Mouse (Mus musculus) urinary bladder, adult 18-20 months (tissue): ENCODE data around the gene Eipr1.
"Not testable (repeated sequence)": the region's sequence is repeated elsewhere in the genome, so short reads cannot be mapped to it uniquely, and the experiment has no call there.

ENCODE experiments used
- DNase-seq, 2 experiments: peaks; one replicate each; pipeline ENCODE4 v3.0.0; 2022; ENCODE audit warnings: low spot score in 2 of 2, mixed read lengths in 2 of 2

The Eipr1 gene

DNA sequence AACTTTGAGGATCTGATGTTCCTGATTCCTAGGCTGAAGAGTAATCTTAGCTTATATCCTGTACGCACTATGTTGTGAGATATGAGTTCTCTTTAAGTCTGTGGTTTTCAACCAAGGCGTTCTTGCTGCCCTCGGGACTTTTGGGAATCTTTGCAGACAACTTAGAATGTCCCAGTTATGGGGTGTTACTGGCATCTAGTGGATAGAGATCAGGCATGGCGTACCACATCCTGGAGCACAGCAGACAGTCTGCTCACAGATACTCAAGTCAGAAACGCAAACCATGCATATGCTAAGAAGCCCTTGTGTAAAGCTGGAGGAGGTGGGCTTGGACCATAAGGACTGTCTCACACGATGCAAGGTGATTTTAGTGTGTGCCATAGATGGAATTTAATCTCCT, 136.1 kb downstream of the Eipr1 start:
- DNase-seq: no peak

DNA sequence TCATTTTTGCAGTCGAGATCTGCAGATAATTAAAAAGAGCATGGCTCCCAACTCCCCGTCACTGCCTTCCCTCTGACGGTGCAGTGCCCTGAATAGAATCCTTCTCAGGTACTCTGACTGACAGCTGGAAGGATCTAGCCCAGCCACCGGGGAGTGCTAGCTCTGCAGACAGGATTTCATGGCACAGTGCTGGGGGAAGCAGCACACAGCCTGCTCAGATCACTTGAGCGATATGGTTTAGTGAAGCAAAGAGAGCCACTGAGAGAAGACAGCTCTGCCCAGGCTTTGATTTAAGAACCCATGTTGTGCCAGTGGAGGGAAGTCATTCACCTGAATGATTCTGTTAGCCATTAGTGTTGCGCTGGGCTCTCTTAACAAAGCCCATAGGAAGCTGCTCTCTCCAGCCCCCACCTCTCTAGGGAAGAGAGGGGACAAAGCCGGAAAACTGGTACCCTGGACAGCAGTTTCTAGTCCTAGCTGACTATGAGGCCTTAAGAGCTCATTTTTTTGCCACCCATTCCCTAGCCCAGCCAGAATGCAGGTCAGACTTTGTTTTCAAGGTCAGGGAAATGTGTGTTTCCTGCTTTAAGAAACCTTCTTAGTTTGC, 137.6 kb downstream of the Eipr1 start:
- DNase-seq: no peak

- no peak for DNase-seq
Measured at GRCm38 (mm10) chr12:28891523-28891922, 139.9 kb downstream of the Eipr1 start.

- DNase-seq: no peak
Measured at GRCm38 (mm10) chr12:28896577-28896976, 145.0 kb downstream of the Eipr1 start.

DNA sequence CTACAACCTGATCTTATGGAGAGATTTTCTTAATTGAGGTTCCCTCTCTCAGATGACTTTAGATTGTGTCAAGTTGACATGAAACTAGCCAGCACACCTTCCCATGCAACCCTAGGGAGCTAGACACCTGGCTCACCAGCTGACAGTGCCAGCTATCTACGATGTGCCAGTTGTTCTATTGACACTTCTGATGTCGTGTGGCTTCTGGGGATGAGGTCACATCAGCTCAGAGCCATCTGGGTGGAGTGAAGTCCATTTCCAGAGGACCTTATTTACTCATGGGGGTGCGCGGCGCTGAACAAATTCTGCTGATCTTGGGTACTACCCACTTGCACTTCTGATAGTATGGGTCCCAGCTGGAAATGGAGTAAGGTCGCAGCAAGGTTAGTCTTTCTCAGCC, 146.7 kb downstream of the Eipr1 start:
- no peak for DNase-seq

DNA sequence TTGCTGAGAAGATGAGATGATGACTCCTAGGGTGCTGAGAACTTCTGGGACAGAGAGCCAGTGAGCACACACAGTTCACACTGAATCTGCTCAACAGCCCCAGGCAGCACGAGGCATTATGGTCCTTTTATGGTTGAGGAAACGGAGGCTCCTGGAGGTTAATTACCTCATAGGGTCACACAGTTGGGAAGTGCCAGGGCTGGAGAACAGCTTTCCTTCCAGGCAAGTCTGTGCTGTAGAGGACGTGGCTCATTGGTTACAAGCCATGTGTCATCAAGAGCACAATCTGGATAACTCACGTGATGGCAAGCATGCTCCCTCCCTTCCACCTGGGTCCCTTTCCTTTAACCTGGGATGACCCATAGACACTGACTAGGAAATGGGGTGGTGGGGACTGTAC, 148.1 kb downstream of the Eipr1 start:
- DNase-seq: no peak

GRCm38 (mm10) chr12:28900341-28900740, 148.7 kb downstream of the Eipr1 start:
- DNase-seq: no peak

- DNase-seq: no peak
Measured at GRCm38 (mm10) chr12:28902132-28902531, 150.5 kb downstream of the Eipr1 start.

DNA sequence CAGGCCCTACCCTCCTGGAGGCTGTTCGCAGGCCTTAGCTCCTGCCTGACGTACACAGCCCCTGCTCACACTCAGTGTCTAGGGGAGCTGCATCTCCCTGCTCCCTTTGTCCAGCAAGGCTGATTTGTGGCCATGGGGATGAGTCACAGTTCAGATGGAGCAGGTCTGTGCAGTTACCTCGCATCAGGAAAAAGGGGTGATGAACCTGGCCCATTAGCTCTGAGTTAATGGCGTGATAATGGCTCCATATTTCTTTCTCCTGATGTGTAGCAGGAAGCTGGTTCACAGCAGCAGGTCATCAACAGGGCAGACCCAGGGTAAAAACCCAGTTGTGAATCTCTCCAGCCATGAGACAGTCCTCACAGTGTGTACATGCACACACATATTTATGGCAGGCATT, 151.5 kb downstream of the Eipr1 start:
- no peak for DNase-seq

- DNase-seq: no peak
Measured at GRCm38 (mm10) chr12:28905486-28905885, 153.9 kb downstream of the Eipr1 start.

DNA sequence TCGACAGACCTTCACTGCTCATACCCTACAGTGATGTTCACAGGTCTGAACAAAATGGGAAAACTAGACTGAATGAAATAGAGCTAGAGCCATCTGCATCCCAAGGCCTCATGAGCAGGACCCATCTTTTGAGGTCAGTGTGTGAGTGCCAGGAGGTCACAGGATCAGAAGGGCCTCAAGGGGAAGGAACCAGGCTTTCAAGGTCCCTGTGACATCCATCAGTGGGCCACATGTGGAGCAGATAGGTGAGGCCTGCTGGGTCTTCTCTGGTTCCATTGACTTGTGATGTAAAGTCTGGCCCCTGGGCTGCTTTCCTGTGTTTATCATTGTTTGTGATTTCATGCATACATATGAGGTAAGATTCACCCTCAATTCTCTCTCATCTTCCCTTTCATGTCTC, 154.4 kb downstream of the Eipr1 start:
- DNase-seq: no peak

DNA sequence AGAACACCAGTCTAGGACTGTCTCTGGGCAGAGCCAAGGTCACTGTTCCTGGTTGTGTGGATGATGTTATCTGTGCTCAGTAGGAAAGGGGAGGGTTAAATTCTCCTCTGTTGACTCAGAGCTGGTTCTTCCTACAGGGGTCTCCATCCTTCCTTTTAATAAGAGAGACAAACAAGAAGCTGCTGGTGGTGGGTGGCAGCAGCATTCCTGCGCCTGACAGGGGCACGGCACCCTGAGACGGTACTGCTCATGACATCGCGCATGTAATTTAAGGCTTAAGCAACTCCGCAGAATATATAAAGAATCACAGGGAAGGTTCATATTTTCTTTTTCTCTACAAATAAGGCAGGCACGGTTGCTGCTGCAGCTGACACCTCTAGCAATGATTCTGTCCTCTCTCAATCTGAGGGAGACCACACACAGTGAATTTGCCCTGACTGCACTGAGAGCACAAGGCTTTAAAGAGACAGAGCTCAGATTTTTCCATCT, 155.2 kb downstream of the Eipr1 start:
- DNase-seq: no peak

DNA sequence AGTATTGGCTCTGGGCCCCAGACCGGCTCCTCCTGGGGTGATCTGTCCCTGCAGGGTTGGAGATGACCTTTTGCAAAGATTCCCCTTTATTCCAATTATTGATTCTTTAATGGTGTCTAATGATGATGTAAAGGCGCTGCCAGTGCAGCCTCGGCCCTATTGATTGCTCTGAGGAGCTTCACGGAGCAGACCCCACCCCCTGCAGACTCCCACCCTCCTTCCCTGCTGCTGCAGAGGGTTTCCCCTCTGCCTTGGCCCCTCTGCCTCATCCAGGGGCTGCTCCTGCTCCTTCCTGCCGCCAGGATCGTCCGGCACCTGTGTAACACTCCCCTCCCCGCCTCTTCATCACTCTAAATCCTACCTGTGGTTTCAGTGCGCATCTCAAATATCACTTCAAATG, 156.2 kb downstream of the Eipr1 start:
- DNase-seq: no peak

DNA sequence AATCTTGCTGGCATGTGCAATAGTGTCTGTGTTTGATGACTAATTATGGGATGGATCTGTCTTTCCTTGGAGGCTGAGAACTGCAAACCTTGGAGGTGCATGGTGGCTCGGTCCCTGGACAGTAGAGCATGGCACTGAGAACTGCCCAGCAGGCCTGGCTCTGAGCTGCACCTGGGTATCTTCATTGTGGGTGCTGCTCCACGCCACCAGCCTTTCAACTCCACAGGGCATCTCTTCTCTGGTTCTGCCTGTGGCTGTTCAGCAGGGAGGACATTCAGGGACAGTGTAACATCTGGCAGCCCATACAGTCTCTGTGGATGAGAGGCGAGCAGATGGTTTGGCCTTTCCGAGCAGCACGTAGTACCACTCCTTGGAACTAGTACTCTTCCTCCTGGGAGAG, 158.2 kb downstream of the Eipr1 start:
- no peak for DNase-seq

GRCm38 (mm10) chr12:28910568-28910967, 159.0 kb downstream of the Eipr1 start:
- DNase-seq: no peak

GRCm38 (mm10) chr12:28912351-28912936, 160.8 kb downstream of the Eipr1 start:
- no peak for DNase-seq

DNA sequence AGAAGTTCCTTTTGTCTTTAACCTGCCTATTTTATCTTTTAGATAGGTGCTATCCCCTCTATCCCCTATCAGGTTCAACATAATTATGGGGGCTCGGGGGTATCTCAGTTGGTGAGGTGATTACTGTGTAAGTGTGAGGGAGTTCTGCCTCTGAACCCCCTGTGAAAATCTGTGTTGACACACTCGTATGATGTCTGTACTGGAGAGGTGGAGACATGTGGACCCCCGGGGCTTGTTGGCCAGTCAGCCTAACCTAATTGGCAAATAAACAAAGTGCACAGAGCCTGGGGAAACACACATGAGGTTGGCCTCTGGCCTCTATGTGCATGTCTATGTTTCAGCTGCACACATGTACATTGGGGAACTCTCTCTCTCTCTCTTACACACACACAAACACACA, 161.5 kb downstream of the Eipr1 start:
- no peak for DNase-seq

GRCm38 (mm10) chr12:28914056-28914455, 162.5 kb downstream of the Eipr1 start:
- DNase-seq: not testable (repeated sequence)
